Mouse (Mus musculus) retina, adult 2 months (tissue): ENCODE data around the gene H2-M10.1.
"Not testable (repeated sequence)": the region's sequence is repeated elsewhere in the genome, so short reads cannot be mapped to it uniquely, and the experiment has no call there.

Experiments used
- DNase-seq: peaks from one replicate; pipeline ENCODE4 v3.0.0-alpha.2; 2012; ENCODE audit warnings: low read depth, low spot score

The H2-M10.1 gene

DNA sequence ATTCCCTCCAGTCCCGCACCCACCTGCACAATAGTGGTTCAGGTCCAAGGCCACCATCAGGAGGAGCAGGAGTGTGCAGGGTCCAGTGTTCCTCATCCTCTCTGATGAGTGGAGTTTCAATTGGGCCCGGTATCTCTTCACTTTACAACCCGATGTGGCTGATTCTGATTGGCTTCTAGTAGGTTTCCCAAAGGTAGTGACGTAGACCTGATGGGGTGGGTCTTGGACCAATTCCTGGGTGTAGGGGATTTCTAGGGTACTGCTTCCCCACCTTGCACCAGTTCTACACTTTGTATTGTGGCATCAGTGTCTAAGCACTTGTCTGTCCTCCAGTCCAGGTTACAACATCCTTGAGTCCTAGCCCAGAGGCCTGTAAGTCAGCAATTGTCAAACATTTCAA lies at the start of gene H2-M10.1:
H2-M10.1 (minus strand) TSS at position 101 of the 400 bp plus-strand sequence.
- DNase-seq, result no peak

DNA sequence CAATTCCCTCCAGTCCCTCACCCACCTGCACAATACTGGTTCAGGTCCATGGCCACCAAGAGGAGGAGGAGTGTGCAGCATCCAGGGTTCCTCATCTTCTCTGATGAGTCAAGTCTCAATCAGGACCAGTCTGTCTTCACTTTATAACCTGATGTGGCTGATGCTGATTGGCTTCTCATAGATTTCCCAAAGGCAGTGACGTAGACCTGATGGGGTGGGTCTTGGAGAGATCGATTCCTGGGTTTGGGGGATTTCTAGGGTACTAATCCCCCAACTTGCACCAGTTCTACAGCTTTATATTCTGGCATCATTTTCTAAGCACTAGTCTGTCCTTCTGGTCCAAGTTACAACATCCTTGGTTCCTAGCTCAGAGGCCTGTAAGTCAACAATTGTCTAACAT lies 42.4 kb upstream of the H2-M10.1 start, which contains the start of gene H2-M10.3:
H2-M10.3 (minus strand) TSS at position 101 of the 400 bp plus-strand sequence.
- not testable (repeated sequence) for DNase-seq

DNA sequence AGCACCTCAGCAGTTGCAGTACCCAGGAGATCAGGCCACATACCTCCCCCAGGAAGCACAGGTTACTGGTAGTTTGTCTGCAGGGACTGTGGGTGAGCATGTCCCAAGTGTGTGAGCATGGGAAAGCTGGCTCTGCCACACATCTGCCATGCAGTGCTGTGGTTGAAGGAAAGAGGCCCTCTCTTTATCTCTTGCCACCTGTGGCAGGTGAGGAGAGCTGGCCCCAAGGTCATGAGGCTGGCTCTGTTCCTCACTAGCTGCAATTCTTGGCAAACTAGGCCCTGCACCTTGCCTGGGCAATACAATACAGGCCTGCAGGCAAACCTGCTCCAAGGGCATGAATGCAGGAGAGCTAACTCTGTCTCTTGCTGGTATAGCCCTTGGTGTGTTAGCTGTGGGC lies 36.4 kb upstream of the H2-M10.1 start:
- DNase-seq, result not testable (repeated sequence)

DNA sequence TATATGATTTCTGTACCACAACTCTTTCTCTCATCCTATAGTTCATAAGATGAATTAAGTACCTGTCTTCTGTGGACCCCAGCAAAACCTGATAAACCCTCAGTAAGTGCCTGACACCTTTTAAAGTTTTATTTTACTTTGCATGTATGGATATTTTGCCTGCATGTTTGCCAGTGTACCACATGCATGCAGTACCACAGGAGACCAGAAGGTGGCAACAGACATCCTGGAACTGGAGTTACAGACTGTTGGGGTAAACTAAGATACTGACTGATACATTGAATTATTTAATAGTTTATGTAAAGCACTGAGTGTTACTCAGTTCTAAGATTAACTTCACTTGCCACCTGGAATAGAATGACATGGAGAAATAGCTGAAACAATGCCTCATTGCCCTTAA lies 31.6 kb upstream of the H2-M10.1 start:
- DNase-seq, result not testable (repeated sequence)

DNA sequence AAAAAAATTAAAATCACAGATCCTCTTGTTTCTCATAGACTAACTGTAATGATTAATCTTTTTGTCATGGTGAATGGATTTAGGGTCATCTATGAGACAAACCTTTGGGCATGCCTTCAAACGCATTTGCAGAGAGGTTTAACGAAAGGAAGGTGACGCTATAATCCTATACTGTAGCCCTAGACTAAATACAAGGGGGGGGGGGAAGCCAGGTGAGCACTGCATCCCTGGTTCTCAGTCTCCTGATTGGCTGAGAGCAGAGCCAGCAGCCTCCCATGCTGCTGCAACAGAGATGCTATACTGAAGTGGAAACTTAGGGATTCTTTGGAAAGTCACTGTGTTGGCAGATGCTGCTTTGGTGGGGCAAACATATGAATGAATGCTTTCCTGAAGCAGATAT lies 29.8 kb upstream of the H2-M10.1 start:
- no peak for DNase-seq

DNA sequence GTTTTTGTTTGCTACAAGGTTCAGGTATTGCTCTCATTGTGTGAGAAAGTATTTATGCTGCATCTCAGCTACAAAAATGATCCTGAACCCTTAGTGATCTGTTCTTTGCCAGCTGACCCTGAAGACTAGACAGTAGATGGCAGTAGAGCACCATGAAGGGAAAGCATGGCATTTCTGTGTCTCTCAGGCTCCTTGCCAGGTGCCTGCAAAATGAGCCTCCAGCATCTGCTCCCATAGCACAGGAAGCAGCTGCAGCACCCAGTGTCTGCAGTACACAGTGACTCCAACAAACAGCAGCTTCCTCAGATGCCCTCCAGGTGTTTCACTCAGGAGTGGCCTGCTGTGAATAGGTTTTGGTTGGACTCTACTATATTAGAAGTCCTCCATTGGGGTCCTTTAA lies 29.4 kb upstream of the H2-M10.1 start:
- DNase-seq, result peak; percentile 46

DNA sequence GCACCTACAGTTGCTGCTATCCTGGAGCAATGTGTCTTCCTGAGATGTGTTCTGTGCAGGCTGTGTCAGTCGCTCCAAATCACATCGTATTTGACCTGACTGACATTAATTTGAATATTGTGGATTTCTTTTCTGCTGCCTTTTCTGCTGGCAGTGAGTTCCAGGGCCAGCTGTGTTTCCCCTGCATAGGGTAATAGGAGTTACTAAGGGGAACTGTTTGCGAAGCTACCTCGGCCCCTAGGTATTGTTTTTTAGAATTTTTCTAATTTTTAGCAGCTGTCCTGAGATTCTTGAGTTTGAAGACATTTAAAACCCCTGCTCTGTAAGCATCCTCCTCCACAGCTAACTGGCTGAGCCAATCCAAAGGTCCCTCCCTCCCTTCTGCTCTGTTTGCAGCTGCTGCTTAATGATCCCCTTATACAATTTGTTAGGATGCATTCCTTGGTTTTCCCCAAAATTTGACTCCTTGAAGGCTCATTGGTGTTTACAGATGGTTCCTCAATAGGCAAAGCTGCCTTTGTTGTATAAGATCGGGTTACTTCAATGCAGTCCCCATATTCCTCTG lies 10.2 kb downstream of the H2-M10.1 start:
- no peak for DNase-seq

DNA sequence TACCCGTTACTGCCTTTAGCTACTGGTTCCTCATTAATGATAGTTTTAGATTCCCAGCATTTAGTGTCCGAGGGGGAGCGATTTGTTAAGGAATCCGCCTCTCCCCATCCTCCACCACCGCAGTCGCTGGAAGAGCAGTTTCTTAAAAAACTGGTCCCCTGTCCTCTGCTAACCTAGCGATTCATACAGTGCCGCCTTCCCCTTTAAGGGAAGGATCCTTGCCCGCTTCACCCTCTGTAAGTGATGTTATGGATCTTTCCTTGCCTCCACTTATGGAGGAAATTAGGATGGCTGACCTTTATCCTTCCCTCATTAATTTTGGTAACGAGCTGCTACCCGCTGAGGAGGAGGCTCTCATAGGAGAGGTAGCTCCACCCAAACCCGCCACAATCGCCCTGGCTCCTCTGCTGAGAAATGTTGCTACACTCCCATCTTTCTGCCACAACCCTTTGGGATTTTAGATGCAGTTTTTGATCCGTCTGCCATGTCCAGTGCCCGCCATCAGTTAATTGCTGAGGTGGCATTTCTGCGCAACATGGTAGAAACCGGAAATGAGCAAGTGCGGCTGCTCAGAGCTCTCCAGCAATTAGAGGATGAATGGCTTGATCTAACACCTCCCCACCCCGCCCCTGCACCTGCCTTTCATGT lies 10.8 kb downstream of the H2-M10.1 start:
- DNase-seq, result peak; percentile 45

DNA sequence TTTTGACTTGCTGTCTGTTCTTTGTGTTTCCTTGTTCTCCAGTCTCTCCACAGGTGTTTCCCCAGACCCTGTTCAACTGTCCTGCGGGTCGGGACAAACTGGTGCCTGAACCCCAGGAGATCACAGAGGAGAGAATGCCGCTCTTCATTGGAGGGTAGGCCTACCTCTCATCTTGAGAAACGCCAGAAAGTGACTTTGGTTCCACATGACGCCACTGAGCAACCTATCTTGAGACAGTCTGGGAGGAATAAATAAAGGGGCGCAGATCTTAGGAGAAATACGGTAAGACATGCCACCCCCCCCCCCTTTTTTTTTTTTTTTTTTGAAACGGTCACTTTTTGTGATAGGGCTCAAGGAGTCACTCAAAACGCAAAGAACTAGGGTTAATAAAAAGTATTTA lies 11.4 kb downstream of the H2-M10.1 start:
- no peak for DNase-seq

DNA sequence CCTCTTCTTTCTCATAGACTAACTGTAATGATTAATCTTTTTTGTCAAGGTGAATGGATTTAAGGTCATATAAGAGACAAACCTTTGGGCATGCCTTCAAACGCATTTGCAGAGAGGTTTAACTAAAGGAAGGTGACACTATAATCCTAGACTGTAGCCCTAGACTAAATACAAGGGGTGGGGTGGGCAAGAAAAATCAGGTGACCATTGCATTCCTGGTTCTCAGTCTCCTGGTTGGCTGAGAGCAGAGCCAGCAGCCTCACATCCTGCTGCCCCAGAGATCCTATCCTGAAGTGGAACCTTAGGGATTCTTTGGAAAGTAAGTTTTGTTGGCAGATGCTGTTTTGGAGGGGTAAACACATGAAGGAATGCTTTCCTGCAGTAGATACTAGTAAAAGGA lies 16.7 kb downstream of the H2-M10.1 start:
- no peak for DNase-seq

DNA sequence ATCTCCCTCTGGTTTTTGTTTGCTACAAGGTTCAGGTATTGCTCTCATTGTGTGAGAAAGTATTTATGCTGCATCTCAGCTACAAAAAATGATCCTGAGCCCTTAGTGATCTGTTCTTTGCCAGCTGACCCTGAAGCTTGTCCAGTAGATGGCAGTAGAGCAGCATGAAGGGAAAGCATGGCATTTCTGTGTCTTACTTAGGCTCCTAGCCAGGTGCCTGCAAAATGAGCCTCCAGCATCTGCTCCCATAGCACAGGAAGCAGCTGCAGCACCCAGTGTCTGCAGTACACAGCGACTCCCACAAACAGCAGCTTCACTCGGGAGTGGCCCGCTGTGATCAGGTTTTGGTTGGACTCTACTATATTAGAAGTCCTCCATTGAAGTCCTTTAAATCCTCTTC lies 17.1 kb downstream of the H2-M10.1 start:
- DNase-seq, result peak; percentile 47

DNA sequence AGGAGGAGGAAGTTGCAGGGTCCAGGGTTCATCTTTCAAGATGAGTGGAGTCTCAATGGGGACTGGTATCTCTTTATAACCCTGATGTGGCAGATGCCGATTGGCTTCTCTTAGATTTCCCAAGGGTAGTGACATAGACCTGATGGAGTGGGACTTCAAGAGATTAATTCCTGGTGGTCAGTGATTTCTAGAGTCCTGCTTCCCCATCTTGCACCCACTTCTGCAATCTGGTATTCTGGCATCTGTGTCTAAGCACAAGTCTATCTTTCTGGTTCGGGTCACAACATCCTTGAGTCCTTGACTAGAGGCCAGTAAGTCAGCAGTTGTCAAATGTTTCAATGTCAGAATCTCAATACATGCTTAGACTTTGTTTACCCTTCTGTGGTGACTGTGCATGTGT lies 39.6 kb downstream of the H2-M10.1 start, which contains the start of gene H2-M10.2:
H2-M10.2 (minus strand) TSS at position 101 of the 400 bp plus-strand sequence.
- no peak for DNase-seq

DNA sequence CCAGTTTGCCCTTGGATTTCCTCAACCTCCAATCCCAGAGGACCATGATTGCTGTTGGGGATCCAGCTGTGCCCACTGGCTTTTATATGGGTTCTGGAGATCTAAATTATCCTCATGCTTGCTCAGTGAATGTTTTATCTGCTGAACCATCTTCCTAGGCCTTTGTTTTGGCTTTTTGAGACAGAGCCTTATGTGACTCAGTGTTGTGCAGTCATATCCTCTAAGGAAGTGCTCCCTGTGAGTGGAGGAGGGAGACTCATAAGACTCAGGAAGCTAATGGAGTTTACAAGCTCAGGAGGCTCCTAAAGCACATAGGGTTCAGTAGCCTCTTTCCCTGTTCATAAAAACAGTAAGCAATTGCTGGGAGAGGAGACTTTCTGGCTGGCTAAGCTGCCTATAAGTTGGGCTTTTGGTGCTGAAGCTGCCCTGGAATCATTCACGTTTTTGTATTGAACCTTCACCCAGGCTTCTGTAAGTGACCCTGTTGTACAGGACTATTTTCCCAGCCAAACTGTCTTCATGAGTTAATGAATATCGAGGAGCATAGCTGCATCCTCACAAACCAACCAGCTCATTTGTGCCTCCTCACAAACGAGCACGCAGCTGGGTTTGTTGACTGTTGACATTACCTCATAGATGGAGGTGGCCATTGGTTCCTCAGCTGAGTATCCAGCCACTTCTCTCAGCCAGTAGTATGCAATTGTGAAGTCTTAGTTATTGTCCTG lies 44.3 kb downstream of the H2-M10.1 start:
- DNase-seq, result no peak

DNA sequence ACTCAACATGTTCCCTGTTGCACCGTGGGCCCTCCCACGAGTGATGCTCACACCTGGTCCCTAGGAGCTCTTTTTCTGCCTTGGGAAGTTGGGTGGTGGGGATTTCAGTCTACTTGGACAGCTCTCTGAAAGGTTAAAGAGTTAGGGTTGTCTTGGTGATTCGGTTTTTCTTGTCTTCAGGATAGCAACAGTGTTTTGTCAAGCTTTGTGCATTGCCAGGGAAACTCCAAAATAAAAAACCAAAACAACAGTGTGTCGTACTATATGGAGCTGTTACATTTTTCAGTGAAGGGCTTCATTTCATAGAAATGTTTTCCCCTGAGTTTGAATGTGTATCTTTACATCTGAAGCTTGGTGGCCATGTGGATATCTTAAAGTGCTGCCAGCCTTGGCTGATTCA lies 51.2 kb downstream of the H2-M10.1 start:
- DNase-seq, result no peak

DNA sequence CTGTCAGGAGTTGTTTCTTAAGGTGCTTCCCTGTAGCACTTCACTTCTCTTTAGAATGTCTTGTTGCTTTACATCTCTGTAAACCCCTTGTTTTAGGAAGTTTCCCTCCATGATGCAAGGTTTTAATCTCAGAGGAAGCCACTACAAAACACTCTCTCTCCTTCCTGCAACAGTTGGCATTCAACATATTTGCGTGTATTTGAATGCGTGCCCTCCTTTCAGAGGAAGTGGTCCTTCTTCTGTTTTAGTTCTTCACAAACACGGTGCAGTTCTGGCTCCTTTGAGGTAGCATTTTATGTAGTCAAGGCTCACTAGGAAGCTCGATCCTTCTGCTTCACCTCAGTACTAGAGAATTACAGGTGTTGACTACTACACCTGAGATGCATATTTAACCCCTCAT lies 52.2 kb downstream of the H2-M10.1 start:
- no peak for DNase-seq
